Mouse (Mus musculus) liver, embryonic 16.5 days (tissue): Measurements from ENCODE around the gene Pfn3. TPM values are rescaled to one million over a fixed set of nuclear protein-coding genes. Genes with fewer than 3 reads are reported as not detected.

Experiments
- ATAC-seq: fragments of 200-750 bp; cut with Nextera tagmentation; 2 replicates; pipeline ENCODE4 v1.8.0; 2017; ENCODE audit warnings: low read depth, mild to moderate bottlenecking, moderate number of reproducible peaks, moderate library complexity
- H3K27ac ChIP-seq: fragments of 300-500 bp; sonication (generic); 2 replicates; pipeline ENCODE4 v1.5.1; 2014; ENCODE audit warnings: mild to moderate bottlenecking, low read length
- H3K27me3 ChIP-seq: fragments of 300-500 bp; sonication (generic); 2 replicates; pipeline ENCODE4 v1.6.1; 2014; ENCODE audit warnings: low read depth, low read length, mixed read lengths; ENCODE audit not compliant: control insufficient read depth, insufficient read depth
- H3K36me3 ChIP-seq: fragments of 300-500 bp; sonication (generic); 2 replicates; pipeline ENCODE4 v1.6.1; 2014; ENCODE audit warnings: mild to moderate bottlenecking; ENCODE audit not compliant: control insufficient read depth, insufficient read depth
- H3K4me1 ChIP-seq: fragments of 300-500 bp; sonication (generic); 2 replicates; pipeline ENCODE4 v1.6.1; 2014; ENCODE audit warnings: low read depth, low read length, mixed read lengths; ENCODE audit not compliant: control insufficient read depth
- H3K4me2 ChIP-seq: fragments of 300-500 bp; sonication (generic); 2 replicates; pipeline ENCODE4 v1.6.1; 2014; ENCODE audit warnings: low read depth, low read length, mixed read lengths
- H3K4me3 ChIP-seq: fragments of 300-500 bp; sonication (generic); 2 replicates; pipeline ENCODE4 v1.5.1; 2014; ENCODE audit warnings: low read depth, mild to moderate bottlenecking, low read length
- H3K9ac ChIP-seq: fragments of 300-500 bp; sonication (generic); 2 replicates; pipeline ENCODE4 v1.6.1; 2014; ENCODE audit warnings: low read depth, low read length
- H3K9me3 ChIP-seq: fragments of 300-500 bp; sonication (generic); replicated peaks from 2 replicates; pipeline ENCODE4 v1.6.1; 2016; ENCODE audit warnings: low read length; ENCODE audit not compliant: control insufficient read depth
- WGBS: fragments of 180-500 bp; shearing (Covaris S2); extraction: QIAGEN DNeasy Blood & Tissue Kit; methylation state at CpG from one replicate; pipeline ENCODE4 v1.1.7; 2014; ENCODE audit not compliant: insufficient replicate concordance; 5-methylcytosine and 5-hydroxymethylcytosine counted together
- polyA plus RNA-seq: library from polyadenylated mRNA; unstranded; fragments of >200 nt; fragmentation: Nextera tagmentation; extraction: Ambion mirVana; gene quantifications from 2 replicates; pipeline ENCODE4 v1.2.1, GENCODE M21; 2015

The Pfn3 gene
- polyA plus RNA-seq, 1 experiment from 2014 or later: not detected

- no peak overlapping the region for H3K4me2 ChIP-seq
- peak; percentile 58 for ATAC-seq
- no peak overlapping the region for H3K4me3 ChIP-seq
- H3K4me1 ChIP-seq: peaks cover 14% of the 10 kb centered on the region
- H3K36me3 ChIP-seq: no peaks in the 10 kb centered on the region
- no peak overlapping the region for H3K9ac ChIP-seq
- no peak overlapping the region for H3K27ac ChIP-seq
- H3K27me3 ChIP-seq: peaks cover 52% of the 10 kb centered on the region
- no peaks in the 10 kb centered on the region for H3K9me3 ChIP-seq
- WGBS: 9% methylated on average over 12 of the region's 12 CpGs
Measured at GRCm38 (mm10) chr13:55418004-55418403, 3.0 kb upstream of the Pfn3 start.

GRCm38 (mm10) chr13:55413333-55413732, 1.7 kb downstream of the Pfn3 start:
- Histone ChIP-seq H3K27ac (no peak overlapping the region), H3K9ac (no peak overlapping the region), H3K27me3 (peaks cover 26% of the 10 kb centered on the region), H3K4me3 (no peak overlapping the region), H3K9me3 (no peaks in the 10 kb centered on the region), H3K4me1 (peaks cover 5% of the 10 kb centered on the region), H3K36me3 (no peaks in the 10 kb centered on the region), H3K4me2 (no peak overlapping the region)
- WGBS: 31% methylated on average over 12 of the region's 12 CpGs
- no peak for ATAC-seq

- Histone ChIP-seq H3K4me1 (peaks cover 2% of the 10 kb centered on the region), H3K27ac (no peak overlapping the region), H3K9me3 (no peaks in the 10 kb centered on the region), H3K4me2 (no peak overlapping the region), H3K36me3 (no peaks in the 10 kb centered on the region), H3K27me3 (peaks cover 24% of the 10 kb centered on the region), H3K4me3 (no peak overlapping the region), H3K9ac (no peak overlapping the region)
- 60% methylated on average over 13 of the region's 13 CpGs for WGBS
- ATAC-seq: no peak
Measured at GRCm38 (mm10) chr13:55412643-55413307, 2.3 kb downstream of the Pfn3 start.

- Histone ChIP-seq H3K27ac (no peak overlapping the region), H3K9me3 (no peaks in the 10 kb centered on the region), H3K4me3 (no peak overlapping the region), H3K9ac (no peak overlapping the region), H3K4me1 (peaks cover 2% of the 10 kb centered on the region), H3K4me2 (no peak overlapping the region), H3K27me3 (peaks cover 27% of the 10 kb centered on the region), H3K36me3 (no peaks in the 10 kb centered on the region)
- no peak for ATAC-seq
- 53% methylated on average over 7 of the region's 7 CpGs for WGBS
Measured at GRCm38 (mm10) chr13:55411826-55412225, 3.2 kb downstream of the Pfn3 start.

- ATAC-seq: no peak
- no peaks in the 10 kb centered on the region for H3K9me3 ChIP-seq
- no peak overlapping the region for H3K4me2 ChIP-seq
- 66% methylated on average over 19 of the region's 19 CpGs for WGBS
- H3K9ac ChIP-seq: no peak overlapping the region
- H3K4me1 ChIP-seq: no peaks in the 10 kb centered on the region; the same call in none of the 2 replicates
- peaks cover 29% of the 10 kb centered on the region for H3K27me3 ChIP-seq
- H3K36me3 ChIP-seq: no peaks in the 10 kb centered on the region
- no peak overlapping the region for H3K4me3 ChIP-seq
- H3K27ac ChIP-seq: no peak overlapping the region
Measured at GRCm38 (mm10) chr13:55408546-55409120, 6.4 kb downstream of the Pfn3 start.

GRCm38 (mm10) chr13:55407341-55407740, 7.7 kb downstream of the Pfn3 start:
- Histone ChIP-seq H3K36me3 (no peaks in the 10 kb centered on the region), H3K4me3 (no peak overlapping the region), H3K4me2 (no peak overlapping the region), H3K9me3 (no peaks in the 10 kb centered on the region), H3K27ac (no peak overlapping the region), H3K27me3 (peaks cover 29% of the 10 kb centered on the region), H3K9ac (no peak overlapping the region), H3K4me1 (no peaks in the 10 kb centered on the region; the same call in 1 of the 2 replicates)
- no peak for ATAC-seq
- WGBS: 42% methylated on average over 4 of the region's 4 CpGs

GRCm38 (mm10) chr13:55405783-55406390, 9.1 kb downstream of the Pfn3 start:
- Histone ChIP-seq H3K9ac (no peak overlapping the region), H3K9me3 (no peaks in the 10 kb centered on the region), H3K27me3 (peaks cover 31% of the 10 kb centered on the region), H3K4me3 (no peak overlapping the region), H3K27ac (no peak overlapping the region), H3K4me2 (no peak overlapping the region), H3K4me1 (no peaks in the 10 kb centered on the region; the same call in 1 of the 2 replicates), H3K36me3 (no peaks in the 10 kb centered on the region)
- ATAC-seq: peak; percentile 16; the same call in 1 of the 2 replicates
- 20% methylated on average over 13 of the region's 13 CpGs for WGBS

GRCm38 (mm10) chr13:55404853-55405782, 9.9 kb downstream of the Pfn3 start:
- peak; percentile 65 for ATAC-seq
- H3K36me3 ChIP-seq: no peaks in the 10 kb centered on the region
- no peak overlapping the region for H3K4me3 ChIP-seq
- no peak overlapping the region for H3K27ac ChIP-seq
- H3K4me2 ChIP-seq: no peak overlapping the region
- 6% methylated on average over 11 of the region's 11 CpGs for WGBS
- H3K9ac ChIP-seq: no peak overlapping the region
- peaks cover 31% of the 10 kb centered on the region for H3K27me3 ChIP-seq
- no peaks in the 10 kb centered on the region for H3K9me3 ChIP-seq
- H3K4me1 ChIP-seq: no peaks in the 10 kb centered on the region; the same call in 1 of the 2 replicates
